Mouse (Mus musculus) ES-Bruce4 (cell line): ENCODE measurements around the gene Tldc1. TPM values are rescaled to one million over a fixed set of nuclear protein-coding genes. Genes with fewer than 3 reads are reported as not detected.

Experiments
- H3K27ac ChIP-seq: 2 replicates; pipeline ENCODE4 v1.5.1; 2012; ENCODE audit warnings: low read length, inconsistent platforms; ENCODE audit not compliant: insufficient read depth
- H3K27me3 ChIP-seq: 2 replicates; pipeline ENCODE4 v1.6.1; 2012; ENCODE audit warnings: mild to moderate bottlenecking, low read length, inconsistent platforms; ENCODE audit not compliant: control insufficient read depth, poor library complexity, insufficient read depth, severe bottlenecking
- H3K36me3 ChIP-seq: 2 replicates; pipeline ENCODE4 v1.6.1; 2012; ENCODE audit warnings: inconsistent platforms, mild to moderate bottlenecking, low read length, moderate library complexity; ENCODE audit not compliant: control insufficient read depth, poor library complexity, insufficient read depth, severe bottlenecking
- H3K4me1 ChIP-seq: one replicate; pipeline ENCODE4 v1.8.1; 2011; ENCODE audit warnings: low read length; ENCODE audit not compliant: control insufficient read depth, insufficient read depth
- H3K4me3 ChIP-seq: 2 replicates; pipeline ENCODE4 v1.5.1; 2011; ENCODE audit warnings: low read depth, mild to moderate bottlenecking, low read length
- H3K9ac ChIP-seq: 2 replicates; pipeline ENCODE4 v1.6.1; 2012; ENCODE audit warnings: low read depth, mild to moderate bottlenecking, inconsistent platforms; ENCODE audit not compliant: poor library complexity, severe bottlenecking
- H3K9me3 ChIP-seq: replicated peaks from 2 replicates; pipeline ENCODE4 v1.6.1; 2012; ENCODE audit warnings: mild to moderate bottlenecking, low read length, inconsistent platforms; ENCODE audit not compliant: control insufficient read depth, poor library complexity, insufficient read depth, severe bottlenecking
- CTCF ChIP-seq: IDR thresholded peaks from one replicate; pipeline ENCODE4 v1.8.1; 2011; ENCODE audit warnings: low read depth, low read length
- EP300 ChIP-seq: IDR thresholded peaks from 2 replicates; pipeline ENCODE4 v1.6.1; 2011; ENCODE audit warnings: low read depth, low read length; ENCODE audit not compliant: insufficient read depth
- POLR2A ChIP-seq: IDR thresholded peaks from one replicate; pipeline ENCODE4 v1.8.1; 2011; ENCODE audit warnings: low read length; ENCODE audit not compliant: insufficient read depth
- polyA plus RNA-seq: library from polyadenylated mRNA; stranded (reverse); fragments of >200 nt; gene quantifications from 2 replicates; pipeline ENCODE4 v1.2.4, GENCODE M21; 2011; ENCODE audit warnings: low read depth; ENCODE audit not compliant: missing spikeins, insufficient read depth, insufficient read length

Gene Tldc1
- polyA plus RNA-seq, 1 experiment, result 15.5 TPM

GRCm38 (mm10) chr8:119776668-119777245 is 1.5 kb downstream of the Tldc1 start:
- H3K27me3 ChIP-seq, result no peaks in the 10 kb centered on the region
- TF ChIP-seq POLR2A (no peak), EP300 (no peak), CTCF (no peak)
- no peak overlapping the region for H3K9ac ChIP-seq
- H3K27ac ChIP-seq, result no peak overlapping the region
- H3K4me1 ChIP-seq, result no peaks in the 10 kb centered on the region
- no peaks in the 10 kb centered on the region for H3K36me3 ChIP-seq
- H3K9me3 ChIP-seq, result no peaks in the 10 kb centered on the region
- H3K4me3 ChIP-seq, result no peak overlapping the region

DNA sequence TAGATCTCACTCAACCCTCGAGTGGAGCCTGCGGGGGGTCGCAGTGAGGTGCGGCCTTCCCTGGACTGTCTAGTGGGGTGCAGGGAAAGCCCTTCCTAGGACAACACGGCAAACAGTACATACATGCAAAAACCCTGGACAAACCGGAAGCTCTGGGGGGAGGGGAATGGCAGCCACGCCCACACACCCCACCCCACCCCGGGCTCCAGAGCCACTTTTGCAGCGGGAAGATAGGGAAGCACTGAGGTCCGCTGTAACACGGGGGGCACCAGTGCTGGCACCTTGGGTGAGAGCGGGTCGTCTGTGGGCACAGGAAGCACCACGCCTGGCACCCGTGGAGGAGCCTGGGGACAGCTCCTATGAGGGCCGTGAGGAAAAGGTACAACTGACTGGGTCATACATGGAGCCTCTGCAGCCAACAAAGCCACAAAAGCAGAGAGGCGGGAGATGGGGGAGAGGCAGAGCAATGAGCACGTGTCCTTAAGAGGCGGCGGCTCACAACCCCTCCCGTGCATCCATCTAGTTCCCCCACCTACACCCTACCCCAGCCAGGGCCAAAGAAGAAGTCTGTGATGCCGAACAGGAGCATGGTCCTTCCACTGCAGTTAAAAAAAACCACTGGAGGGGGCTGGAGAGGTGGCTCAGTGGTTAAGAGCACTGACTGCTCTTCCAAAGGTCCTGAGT is 12.3 kb downstream of the Tldc1 start:
- Histone ChIP-seq H3K9me3 (no peaks in the 10 kb centered on the region), H3K27me3 (no peaks in the 10 kb centered on the region), H3K9ac (no peak overlapping the region), H3K27ac (no peak overlapping the region), H3K36me3 (no peaks in the 10 kb centered on the region), H3K4me3 (no peak overlapping the region), H3K4me1 (no peaks in the 10 kb centered on the region)
- no peak for TF ChIP-seq POLR2A
- no peak for TF ChIP-seq CTCF
- TF ChIP-seq EP300, result no peak

GRCm38 (mm10) chr8:119765311-119765710 is 12.9 kb downstream of the Tldc1 start:
- no peak overlapping the region for H3K4me3 ChIP-seq
- no peak overlapping the region for H3K27ac ChIP-seq
- no peaks in the 10 kb centered on the region for H3K4me1 ChIP-seq
- TF ChIP-seq POLR2A (no peak), EP300 (no peak), CTCF (no peak)
- H3K9me3 ChIP-seq, result no peaks in the 10 kb centered on the region
- H3K27me3 ChIP-seq, result no peaks in the 10 kb centered on the region
- no peak overlapping the region for H3K9ac ChIP-seq
- H3K36me3 ChIP-seq, result no peaks in the 10 kb centered on the region

DNA sequence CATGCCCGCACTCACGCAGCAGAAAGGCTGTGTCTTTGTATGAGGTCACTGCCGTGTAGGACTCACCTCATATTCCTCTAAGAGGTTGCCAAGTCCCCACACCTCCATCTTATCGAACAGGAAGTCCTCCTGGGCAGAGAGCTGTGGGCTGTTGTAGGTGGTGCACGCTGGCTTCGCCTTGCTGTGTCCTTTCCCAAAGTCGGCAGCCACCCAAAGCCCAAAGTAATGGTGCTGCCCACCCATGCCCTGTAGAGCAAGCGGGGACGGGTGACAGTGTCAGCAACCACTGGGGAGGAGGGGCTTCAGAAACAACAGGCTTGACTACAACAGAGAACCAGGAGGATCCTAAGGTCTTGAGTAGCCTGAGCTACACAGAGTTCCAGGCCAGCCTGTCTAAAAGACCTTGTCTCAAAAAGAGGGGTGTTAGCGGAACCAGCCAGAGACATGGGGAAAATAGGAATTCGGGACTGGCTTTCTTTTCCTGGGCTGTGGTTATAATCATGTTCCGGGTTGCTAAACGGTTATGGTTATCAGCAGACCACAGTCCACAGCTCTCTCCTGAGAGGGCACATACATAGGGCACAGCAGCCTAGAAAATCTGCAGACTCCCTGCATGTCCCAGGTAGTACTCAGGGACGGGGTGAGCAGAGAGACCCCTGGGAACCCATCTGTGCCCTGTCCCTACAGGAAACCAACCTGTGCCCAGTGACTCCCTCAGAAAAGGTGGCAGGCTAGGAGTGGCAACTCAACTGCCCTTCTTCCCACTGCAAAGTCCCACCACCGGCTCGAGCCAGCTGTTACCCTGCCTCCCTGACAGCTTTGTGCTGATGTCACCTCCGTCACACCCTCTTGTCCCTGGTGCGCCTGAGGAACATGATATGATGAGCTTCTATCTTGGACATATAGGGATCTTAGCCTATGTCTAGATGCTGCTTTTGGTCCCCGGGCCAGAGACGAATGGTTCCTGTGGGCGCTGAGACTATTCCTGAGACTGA is 15.7 kb downstream of the Tldc1 start:
- no peaks in the 10 kb centered on the region for H3K27me3 ChIP-seq
- H3K4me3 ChIP-seq, result no peak overlapping the region
- no peak for TF ChIP-seq EP300
- TF ChIP-seq POLR2A, result no peak
- no peak for TF ChIP-seq CTCF
- no peaks in the 10 kb centered on the region for H3K36me3 ChIP-seq
- H3K27ac ChIP-seq, result no peak overlapping the region
- no peak overlapping the region for H3K9ac ChIP-seq
- H3K9me3 ChIP-seq, result no peaks in the 10 kb centered on the region
- no peaks in the 10 kb centered on the region for H3K4me1 ChIP-seq

DNA sequence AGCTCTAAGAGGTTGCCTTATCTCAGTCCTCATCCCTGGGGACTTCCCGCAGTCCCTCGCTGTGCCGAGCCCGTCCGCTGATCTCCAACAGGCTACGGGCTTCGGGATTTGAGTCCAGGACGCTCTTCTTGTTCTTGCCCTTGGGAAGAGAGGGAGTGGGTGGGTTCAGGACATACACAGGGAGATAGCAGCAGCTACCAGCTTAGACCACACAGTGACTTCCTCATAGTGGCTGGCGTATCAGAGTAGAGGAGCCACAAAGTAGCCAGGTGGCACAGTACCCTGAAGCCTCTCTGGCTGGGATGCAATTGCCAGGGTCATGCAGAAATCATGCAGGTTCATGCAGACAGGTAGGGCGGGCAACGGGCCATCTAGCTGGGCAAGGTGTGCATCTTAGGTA is 16.5 kb downstream of the Tldc1 start:
- H3K27ac ChIP-seq, result no peak overlapping the region
- no peaks in the 10 kb centered on the region for H3K4me1 ChIP-seq
- H3K4me3 ChIP-seq, result no peak overlapping the region
- no peak for TF ChIP-seq EP300
- TF ChIP-seq POLR2A, result no peak
- no peak for TF ChIP-seq CTCF
- H3K27me3 ChIP-seq, result no peaks in the 10 kb centered on the region
- no peak overlapping the region for H3K9ac ChIP-seq
- no peaks in the 10 kb centered on the region for H3K36me3 ChIP-seq
- no peaks in the 10 kb centered on the region for H3K9me3 ChIP-seq

DNA sequence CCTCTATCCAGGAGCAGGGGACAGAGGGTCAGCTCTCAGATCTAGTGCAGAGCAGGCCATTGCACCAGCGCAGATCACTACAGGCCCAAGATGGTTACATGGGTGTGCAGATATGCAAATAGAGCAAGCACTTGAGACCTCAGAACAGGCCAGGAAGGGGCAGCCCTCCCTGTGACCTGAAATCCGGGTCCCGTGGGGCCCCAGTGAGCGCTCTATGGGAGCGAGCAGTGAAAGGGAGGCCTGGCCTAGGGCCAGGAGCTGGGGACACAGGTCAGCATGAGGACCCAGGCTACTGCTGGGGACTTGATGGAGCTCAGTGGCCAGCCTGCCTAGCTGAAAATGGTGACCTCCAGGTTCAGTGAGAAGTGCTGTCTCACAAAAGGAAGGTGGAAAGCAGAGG is 21.7 kb downstream of the Tldc1 start:
- no peak overlapping the region for H3K27ac ChIP-seq
- H3K4me3 ChIP-seq, result no peak overlapping the region
- TF ChIP-seq EP300 (no peak), CTCF (no peak), POLR2A (no peak)

More for the DNA sequence above, 21.7 kb downstream of the Tldc1 start:
- Histone ChIP-seq H3K36me3 (no peaks in the 10 kb centered on the region), H3K27me3 (no peaks in the 10 kb centered on the region), H3K9me3 (no peaks in the 10 kb centered on the region), H3K9ac (no peak overlapping the region), H3K4me1 (no peaks in the 10 kb centered on the region)
